Mouse (Mus musculus): ENCODE measurements around the gene Rubcnl.

Rubcnl gene

DNA sequence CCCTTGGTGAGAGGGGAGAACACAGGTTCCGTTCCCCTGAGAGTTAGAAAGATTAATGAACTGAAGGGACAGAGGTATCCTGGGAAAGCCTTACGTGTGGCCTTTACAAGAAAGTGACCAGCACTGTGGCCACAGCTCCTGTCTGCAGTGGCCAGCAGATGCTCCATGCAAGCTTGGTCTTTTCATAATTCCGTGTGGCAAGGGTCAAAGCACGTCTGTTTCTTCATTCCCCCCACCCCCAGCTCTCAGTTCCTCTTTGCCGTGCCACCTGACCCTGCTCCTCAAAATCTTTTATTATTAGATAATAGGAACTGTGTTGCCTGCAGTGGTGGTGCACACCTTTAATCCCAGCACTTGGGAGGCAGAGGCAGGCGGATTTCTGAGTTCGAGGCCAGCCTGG, 1.4 kb downstream of the Rubcnl start:
- CTCF ChIA-PET, result no interaction called here

DNA sequence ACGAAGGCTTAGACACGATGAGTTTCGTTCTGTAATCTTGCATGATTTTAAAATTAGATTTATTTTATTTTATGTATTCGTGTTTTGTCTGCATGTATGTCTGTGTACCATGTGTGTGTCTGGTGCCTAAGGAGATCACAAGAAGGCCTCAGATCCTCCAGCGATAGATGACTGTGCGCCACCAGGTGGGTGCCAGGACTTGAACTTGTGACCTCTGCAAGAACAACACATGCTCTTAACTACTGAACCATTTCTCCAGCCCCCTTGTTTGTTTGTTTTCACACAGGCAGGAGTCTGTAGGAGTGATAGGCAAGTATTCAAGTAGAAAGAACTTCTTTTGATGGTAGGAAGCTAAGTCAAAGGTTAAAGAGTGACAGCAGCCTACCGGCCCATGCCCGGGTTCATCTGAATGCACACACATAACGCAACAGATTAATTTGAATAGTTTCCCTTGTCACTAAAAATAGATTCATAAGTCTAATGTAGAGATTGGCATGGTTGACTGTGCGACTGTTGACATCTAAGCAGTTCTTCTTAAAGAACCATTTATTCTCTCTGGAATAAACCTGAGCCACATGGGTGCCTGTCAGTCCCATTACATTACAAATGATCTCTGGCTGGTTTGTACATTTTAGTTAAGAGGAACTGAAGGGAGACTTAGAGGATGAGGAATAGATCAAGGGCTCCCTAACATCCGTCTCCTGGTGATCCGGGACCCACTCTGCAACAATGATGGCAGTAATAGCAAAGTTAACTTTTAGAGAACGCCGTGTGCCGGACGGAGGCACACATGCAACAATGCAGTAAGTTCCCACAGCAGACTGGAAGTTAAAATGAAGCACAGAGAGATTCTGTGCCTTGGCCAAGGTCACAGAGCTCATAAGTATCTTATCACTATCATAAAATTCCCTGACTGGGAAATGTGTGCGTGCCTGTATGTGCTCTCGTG, 2.3 kb downstream of the Rubcnl start:
- CTCF ChIA-PET, result no interaction called here

DNA sequence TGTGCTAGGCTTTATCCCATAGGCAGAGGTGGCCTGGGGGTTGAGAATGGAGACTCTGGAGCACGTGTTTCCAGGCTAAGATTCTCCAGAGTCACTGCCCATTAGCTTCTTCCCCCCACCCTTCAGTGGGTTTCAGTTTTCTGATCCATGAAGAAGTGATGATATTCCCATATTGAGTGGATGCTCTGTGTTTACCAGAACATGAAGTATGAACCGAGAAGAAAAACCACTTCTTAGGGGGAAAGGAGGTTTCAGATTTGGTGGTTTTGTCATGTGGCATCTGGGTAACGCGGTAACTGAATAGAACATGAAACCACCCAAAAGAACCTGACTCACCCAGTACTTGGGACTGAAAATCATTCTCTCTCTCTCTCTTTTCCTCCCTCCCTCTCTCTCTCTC, 3.0 kb downstream of the Rubcnl start:
- CTCF ChIA-PET, result interaction anchor here (0.5 kb wide), 1 partner anchor 289 kb away, joined by 3 read pairs; no protein-coding TSS in a partner anchor

DNA sequence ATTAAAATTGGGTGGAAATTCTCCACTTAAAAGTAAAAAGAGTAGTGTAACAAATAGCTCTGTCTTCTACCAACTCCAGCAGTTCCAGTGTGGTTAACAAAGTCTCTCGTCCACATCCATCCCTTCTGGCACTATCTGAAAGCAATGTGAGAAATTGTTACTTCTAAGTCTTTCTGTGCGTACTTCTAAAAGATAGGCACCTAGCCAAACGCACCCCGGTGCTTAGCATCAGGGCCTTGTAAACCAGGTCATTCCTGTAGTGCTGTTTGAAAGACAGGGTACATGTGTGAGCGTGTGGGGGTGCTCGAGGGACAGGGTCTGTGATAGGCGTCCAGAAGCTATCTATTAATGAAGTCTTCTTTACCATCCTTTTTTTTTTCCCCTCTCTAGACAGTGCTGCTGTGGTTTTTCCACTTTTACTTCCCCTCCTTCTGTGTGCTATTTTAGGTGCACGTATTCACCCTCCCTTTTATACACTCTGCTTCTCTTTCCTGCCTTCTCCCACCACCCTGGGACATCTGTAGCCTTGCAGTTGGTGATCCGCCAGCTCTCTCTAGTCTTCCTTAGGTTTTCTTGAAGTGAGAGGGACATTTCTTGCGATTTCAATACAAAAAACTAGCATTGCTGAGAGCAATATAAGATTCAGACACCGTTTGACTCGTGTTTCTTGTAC, 4.9 kb downstream of the Rubcnl start:
- CTCF ChIA-PET, result interaction anchor here (0.6 to 1.7 kb wide), 2 partner anchors 11 to 1852 kb away, joined by 7 to 24 read pairs; no protein-coding TSS in a partner anchor

DNA sequence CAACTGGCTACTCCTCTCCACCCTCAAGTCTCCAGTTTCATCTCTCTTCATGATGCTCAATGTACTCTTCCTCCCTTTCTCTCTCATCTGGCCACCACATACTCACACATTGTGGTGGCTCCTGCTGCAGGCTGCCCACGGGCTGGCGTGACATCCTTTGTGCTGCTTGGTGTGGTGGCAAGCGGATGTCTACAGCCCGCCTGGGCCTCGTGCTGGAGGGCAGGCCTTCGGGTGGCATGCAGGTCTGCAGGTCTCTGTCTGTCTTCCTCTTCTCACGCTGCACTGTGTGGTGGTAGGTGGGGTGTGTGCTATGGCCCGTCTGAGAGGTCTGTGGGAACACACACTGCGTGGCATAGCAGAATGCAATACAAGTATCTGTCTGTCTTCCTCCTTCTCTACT, 6.7 kb downstream of the Rubcnl start:
- CTCF ChIA-PET, result interaction anchor here (0.7 kb wide), 1 partner anchor 14 kb away, joined by 8 read pairs; no protein-coding TSS in a partner anchor

DNA sequence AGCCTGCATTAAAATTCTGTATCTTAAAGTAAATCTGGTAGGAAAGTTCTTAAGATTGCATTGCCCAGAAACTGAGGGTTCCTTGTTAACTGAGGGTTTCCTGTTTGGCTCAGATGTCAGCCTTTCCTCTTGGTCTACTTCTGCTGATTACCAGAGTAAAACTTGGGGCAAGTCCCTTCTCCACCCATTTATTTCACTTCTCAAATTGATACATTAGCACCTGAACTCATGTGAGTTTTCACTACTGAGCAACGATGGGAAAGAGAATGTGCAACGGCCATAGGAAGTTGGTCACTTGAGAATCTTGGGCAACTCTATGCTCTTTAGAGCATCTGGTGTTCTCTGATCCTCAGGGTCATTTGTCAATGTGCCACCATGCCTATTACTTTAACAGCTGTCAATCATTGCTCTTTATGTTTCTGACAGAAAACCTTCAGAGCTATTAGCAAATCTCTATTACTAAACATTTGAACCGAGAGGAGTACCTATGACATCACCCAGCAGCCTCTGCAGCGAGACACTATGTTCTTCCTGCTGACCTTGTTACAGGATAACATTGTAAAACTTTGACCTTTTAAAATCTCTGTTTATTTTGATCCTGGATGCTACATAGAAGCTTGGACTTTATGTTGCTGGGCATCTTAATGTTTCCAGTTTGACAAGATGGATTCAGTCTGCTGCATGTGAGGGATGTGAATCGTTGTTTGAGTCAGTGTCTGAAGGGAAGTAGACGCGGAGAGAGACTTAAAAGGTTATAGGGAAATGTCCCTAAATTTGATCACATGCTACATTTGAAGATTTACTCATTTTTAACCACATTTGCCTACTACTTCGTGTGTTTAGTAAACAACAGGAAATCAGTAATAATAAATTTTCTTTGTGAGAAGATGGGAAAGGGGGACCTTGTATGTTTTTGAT, 9.2 kb downstream of the Rubcnl start:
- CTCF ChIA-PET, result no interaction called here

DNA sequence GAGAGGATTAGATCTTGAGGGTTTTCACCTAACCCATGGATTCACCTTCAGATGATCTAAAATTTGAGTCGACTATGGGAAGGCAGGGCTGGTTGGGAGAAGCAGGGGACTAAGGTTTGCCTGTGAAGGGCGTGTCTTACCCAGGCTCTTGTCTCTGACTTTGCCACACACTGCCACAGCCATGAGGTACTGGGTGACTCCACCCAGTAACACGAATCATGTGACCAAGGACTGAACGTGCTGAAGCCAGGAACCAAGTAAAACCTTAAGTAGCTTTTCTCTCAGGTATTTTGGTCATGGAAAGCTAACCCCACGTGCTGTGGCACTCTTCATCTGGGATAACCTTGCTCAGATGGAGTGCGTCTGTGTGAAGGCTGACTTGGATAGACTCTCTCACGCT, 14.9 kb downstream of the Rubcnl start:
- CTCF ChIA-PET, result interaction anchor here (2.1 kb wide), 1 partner anchor 10 kb away, joined by 24 read pairs; no protein-coding TSS in a partner anchor

DNA sequence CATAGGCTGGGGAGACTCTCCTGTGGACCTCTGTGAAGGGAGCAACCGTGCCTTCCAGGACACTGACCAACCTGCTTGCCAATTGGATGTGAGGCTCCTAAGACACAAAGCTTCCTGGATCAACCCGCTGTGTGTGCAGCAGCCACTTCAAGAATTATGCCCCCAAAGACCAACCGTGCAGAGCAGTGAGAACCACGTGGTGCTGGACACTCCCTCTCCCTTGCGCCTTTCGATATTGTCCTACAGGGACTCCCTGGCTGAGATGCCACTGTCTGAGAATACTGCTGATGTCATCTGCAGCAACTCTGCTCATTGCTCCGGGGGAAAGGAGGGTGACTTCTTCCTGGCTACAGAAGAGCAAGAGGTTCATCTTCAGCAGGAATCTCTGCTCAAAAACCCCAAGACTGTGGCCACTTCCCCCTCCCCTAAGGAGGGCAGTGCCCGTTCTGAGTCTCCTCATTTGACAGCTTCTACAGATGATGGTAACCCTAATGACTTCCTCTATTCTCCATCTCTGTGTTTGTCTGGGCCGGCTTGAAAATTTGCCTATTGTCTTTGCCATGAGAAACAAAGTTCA, 16.3 kb downstream of the Rubcnl start:
- CTCF ChIA-PET, result interaction anchor here (0.6 to 2.1 kb wide), 2 partner anchors 11 to 20 kb away, joined by 5 to 24 read pairs; no protein-coding TSS in a partner anchor

DNA sequence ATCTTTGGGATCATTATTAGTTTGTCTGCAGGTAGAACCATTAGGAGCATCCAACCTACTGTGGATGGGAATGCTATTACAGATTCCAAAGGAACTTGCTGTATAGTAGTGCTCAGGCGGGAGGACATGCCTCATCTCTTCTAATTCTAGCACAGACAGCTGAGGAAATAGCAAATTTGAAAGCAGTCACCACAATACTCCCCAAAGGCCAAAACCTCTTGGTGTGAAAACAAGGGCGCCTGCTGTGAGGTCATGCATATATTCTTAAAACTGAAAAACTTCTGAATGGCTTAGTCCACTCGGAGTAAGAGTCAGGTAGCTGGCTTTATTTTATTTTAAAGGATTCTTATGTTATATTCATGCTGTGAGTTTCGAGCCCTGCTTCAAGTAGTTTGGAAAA, 16.9 kb downstream of the Rubcnl start:
- CTCF ChIA-PET, result no interaction called here

DNA sequence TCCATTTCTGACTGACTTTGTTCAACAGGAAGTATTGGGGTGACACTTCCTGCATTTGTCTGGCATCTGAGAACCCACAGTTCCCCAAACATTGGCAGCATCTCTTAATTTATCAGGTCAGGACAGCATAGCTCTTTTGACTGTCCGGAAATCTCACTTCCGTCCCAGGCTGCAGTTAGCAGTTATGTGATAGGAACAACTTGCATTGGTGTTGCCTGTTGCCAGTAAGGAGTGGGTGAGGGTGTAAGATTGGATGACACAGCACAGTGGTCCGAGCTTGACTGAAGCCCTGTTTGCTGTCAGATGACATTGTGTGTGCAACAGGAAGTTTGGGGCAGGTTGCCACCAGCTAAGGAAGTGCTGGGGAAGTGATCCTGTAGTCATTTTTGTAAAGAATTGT, 18.4 kb downstream of the Rubcnl start:
- CTCF ChIA-PET, result interaction anchor here (1.0 kb wide), 1 partner anchor 18 kb away, joined by 3 read pairs; the partner anchor contains the start of gene Rubcnl

DNA sequence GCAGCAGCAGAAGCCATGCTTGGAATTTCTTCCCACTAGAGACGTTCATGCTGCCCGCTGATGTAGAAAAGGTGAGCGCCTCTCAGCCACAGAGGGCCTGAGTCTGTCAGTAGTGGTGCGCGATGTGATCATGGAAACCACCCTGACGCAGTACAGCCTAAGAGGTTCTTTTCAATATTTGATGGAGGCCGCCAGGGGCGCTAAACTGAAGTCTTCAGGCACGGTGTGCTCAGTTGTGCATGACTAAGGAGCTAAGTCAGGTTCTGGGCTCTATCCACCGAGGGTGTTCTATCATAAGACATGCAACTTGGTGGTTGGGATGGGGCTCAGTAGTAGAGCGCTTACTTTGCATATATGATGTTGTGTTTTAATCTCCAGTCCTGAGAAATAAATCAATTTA, 19.6 kb downstream of the Rubcnl start:
- CTCF ChIA-PET, result interaction anchor here (0.6 kb wide), 1 partner anchor 14 kb away, joined by 3 read pairs; no protein-coding TSS in a partner anchor

DNA sequence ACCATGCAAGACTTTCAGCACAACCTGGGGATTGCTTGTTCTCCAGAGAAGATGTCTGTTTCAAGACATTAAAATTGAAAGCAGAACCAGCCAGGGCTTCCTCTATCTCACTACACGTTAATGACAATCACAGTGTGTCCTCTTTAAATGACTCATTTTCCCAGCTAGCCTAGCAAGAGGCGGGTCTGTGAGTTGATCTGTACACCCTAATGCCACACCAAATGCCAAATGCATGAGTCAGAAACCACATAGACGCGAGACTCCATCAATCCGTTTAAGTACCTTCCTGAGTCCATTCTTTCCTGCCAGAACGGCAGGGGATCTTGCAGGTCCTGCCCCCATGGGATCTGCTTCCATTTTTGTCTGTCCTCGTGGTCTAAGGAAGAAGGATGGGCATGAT, 29.4 kb downstream of the Rubcnl start:
- CTCF ChIA-PET, result no interaction called here

DNA sequence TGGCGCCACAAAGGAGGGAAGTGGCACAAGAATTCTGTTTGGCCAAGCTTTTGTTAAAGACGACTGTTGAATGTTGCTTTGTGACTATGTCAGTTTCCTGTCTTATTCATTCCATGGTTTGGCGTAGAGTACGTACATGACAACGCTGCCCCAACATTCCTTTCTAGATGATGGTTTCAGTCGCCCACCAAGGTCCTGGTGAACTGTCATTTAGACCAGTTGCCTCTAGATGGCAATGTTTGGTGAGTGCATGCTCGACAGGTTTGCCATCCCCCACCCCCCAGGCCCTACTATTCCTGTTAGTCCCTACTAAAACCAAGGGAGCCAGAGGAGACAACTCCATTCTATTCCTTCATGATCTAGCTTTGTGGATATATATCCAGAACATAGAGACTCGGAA, 36.6 kb downstream of the Rubcnl start:
- CTCF ChIA-PET, result interaction anchor here (0.6 to 1.2 kb wide), 4 partner anchors 16 to 280 kb away, joined by 4 to 5 read pairs (median 4); no protein-coding TSS in a partner anchor

DNA sequence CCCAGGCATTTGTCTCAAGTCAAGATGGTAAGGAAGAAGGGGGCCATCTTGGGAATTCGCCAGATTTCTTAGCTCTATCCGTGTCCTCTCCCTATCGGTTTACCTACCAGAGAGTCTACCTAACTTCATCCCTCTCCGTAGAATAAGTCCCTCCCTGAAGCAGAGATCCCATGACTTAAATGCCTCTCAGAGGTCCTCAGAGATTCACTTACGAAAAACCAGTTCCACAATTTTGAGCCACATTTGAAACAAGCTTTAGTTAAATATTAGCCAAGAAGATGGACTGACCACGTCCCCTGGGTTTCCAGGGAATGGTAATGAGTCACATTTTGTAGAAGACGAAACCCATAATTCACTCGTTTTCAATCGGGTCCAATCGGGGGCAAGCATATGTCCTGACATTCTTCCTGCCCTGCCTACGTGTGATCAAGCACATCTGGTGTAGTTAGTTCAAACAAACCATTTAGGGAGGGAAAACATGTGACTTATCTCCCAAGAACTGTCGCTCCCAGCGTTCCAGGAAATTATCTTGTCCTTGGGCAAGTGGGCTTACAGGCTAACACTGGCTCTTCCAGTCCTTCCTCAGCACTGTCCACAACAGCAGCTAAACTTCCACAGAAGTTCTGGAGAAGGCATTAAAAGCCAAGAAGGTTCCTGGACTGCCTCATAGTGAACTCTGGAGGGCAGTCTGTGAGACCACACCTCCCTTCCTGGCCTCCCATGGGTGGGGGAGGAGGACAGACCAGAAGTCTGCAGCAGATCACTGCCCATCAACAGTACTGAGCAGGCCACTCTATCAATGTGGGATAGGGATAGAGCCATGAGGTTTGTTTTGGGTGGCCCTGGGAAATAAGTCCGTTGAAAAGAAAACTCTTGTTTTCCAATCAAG, 38.9 kb downstream of the Rubcnl start:
- CTCF ChIA-PET, result interaction anchor here (0.7 kb wide), 1 partner anchor 94 kb away, joined by 3 read pairs; no protein-coding TSS in a partner anchor

DNA sequence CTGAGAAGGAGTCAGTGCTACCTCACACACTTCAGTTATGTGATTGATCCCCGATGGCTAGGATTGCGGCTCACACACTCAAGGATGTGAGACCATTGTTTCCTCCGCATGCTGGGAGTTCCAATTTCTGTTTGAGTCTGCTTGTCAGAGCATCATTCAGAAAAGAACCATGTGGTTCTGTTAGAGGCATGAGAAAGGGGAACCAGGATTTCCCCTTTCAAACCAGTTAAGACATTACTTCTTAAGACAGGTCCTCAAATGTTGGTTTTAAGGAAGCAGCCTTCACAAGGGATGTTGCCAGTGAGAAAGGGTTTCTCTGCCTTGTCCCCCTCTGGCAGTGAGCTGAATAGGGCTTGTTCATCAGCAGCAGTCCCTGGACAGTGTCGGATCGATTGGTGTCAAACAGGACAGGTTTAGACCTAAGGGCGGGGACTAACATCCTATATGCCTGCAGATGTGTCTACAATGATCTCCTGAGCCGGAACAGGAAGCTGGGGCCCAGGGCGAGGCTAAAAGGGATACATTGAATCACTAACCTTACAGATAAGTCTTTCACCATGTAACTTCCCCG, 41.1 kb downstream of the Rubcnl start:
- CTCF ChIA-PET, result no interaction called here

DNA sequence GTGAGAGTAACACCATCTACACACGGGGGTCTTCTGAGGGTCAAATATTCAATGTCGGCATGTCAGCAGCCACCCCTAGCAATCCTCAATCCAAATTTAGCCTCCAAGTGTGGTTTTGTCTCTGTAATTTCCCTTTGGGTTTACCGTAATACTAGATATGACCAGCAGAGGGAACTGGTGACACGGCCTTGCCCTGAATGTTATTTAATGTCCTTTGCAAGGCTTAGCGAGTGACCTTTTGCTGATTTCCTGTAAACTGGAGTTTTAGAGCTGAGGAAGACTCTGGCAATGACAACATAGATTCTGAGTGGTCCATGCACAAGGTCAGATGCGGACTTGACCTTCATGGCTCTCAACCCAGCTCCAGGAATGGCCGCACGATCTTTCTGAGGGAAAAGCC, 44.7 kb downstream of the Rubcnl start:
- CTCF ChIA-PET, result interaction anchor here (1.2 kb wide), 1 partner anchor 328 kb away, joined by 4 read pairs; the partner anchor contains the start of gene Esd

DNA sequence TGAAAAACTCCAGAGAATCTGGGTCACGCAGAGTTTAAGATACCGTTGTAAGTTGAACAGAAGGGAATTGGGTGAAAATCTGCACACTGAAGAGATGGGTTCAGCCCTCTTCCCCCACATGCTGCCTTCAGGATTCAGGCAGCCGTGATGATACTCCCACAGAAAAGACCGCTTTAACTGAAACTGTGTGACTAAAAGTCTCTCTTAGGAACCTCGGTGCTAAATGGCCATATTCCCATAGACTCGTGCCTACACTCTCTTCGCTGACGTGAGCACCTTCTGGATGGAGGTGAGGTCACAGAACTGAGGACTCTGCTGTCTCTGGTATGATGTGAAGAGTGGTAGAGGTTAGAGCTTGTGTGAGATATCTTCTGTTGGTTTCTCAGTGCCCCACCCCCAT, 48.1 kb downstream of the Rubcnl start:
- CTCF ChIA-PET, result no interaction called here

DNA sequence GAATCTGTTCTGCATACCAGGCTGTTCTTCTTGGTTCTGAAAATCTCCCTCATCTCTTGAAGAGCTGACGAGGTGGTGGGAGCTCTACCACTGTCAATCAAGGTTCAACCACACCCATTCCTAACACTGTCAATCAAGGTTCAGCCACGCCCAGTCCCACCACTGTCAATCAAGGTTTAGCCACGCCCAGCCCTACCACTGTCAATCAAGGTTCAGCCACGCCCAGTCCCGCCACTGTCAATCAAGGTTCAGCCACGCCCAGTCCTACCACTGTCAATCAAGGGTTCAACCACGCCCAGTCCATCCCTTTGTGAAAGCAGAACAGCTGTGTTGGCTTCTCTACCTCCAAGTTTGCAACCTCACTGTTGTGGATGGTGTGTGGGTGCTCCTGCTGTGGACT, 48.7 kb downstream of the Rubcnl start:
- CTCF ChIA-PET, result no interaction called here

DNA sequence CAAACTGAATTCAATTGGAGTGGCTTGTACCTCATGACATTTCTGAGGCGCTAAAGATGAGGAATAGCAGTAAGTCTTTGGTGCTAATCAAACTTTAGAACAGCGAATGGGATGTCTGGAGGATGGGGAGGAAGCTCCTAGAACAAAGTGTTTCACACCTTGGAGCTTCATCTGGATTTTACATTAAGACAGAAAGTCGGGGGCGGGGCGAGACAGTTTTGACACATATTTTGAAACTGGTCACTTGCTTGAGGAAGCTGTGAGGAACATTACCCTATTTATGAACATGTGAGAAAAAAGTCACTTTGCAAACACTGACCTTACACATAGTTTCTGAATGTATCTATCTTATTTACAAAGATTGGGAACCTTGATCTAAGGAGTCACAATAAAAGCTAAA, 49.4 kb downstream of the Rubcnl start:
- CTCF ChIA-PET, result interaction anchor here (1.0 kb wide), 1 partner anchor 15 kb away, joined by 4 read pairs; no protein-coding TSS in a partner anchor
